Mouse (Mus musculus) midbrain, postnatal 0 days (tissue): Measurements from ENCODE around the gene Aldh3a1. TPM values are rescaled to one million over a fixed set of nuclear protein-coding genes. Genes with fewer than 3 reads are reported as not detected.

Experiments used
- ATAC-seq: fragments of 200-750 bp; cut with Nextera tagmentation; 2 replicates; pipeline ENCODE4 v1.8.0; 2017; ENCODE audit warnings: moderate number of reproducible peaks, mild to moderate bottlenecking, moderate TSS enrichment, moderate library complexity; ENCODE audit not compliant: low FRiP score
- DNase-seq: peaks from one replicate; pipeline ENCODE4 v3.0.0-alpha.2; 2015; ENCODE audit warnings: low spot score
- H3K27ac ChIP-seq: fragments of 300-500 bp; sonication (generic); 2 replicates; pipeline ENCODE4 v1.5.1; 2014; ENCODE audit warnings: low read depth, mild to moderate bottlenecking, low read length, mixed read lengths
- H3K27me3 ChIP-seq: fragments of 300-500 bp; sonication (generic); 2 replicates; pipeline ENCODE4 v1.6.1; 2014; ENCODE audit warnings: low read length, control low read depth, mixed read lengths; ENCODE audit not compliant: insufficient read depth
- H3K36me3 ChIP-seq: fragments of 300-500 bp; sonication (generic); 2 replicates; pipeline ENCODE4 v1.6.1; 2014; ENCODE audit warnings: low read length, control low read depth, mixed read lengths; ENCODE audit not compliant: insufficient read depth
- H3K4me1 ChIP-seq: fragments of 300-500 bp; sonication (generic); 2 replicates; pipeline ENCODE4 v1.6.1; 2014; ENCODE audit warnings: mild to moderate bottlenecking, control low read depth, antibody characterized with exemption, low read length, mixed read lengths; ENCODE audit not compliant: insufficient read depth
- H3K4me2 ChIP-seq: fragments of 300-500 bp; sonication (generic); 2 replicates; pipeline ENCODE4 v1.6.1; 2014; ENCODE audit warnings: low read depth, mild to moderate bottlenecking, low read length, mixed read lengths; ENCODE audit not compliant: poor library complexity, severe bottlenecking
- H3K4me3 ChIP-seq: fragments of 300-500 bp; sonication (generic); 2 replicates; pipeline ENCODE4 v1.5.1; 2014; ENCODE audit warnings: low read depth, mild to moderate bottlenecking, low read length, moderate library complexity
- H3K9ac ChIP-seq: fragments of 300-500 bp; sonication (generic); replicated peaks from 2 replicates; pipeline ENCODE4 v1.6.1; 2014; ENCODE audit warnings: mild to moderate bottlenecking, low read length, moderate library complexity, mixed read lengths; ENCODE audit not compliant: poor library complexity, severe bottlenecking
- H3K9me3 ChIP-seq: fragments of 300-500 bp; sonication (generic); 2 replicates; pipeline ENCODE4 v1.6.1; 2016; ENCODE audit warnings: low read length, control low read depth
- CTCF ChIP-seq: IDR thresholded peaks from 2 replicates; pipeline ENCODE4 v1.5.1; 2016; ENCODE audit warnings: antibody characterized with exemption, mild to moderate bottlenecking
- WGBS: fragments of 180-500 bp; shearing (Covaris S2); extraction: QIAGEN DNeasy Blood & Tissue Kit; methylation state at CpG from one replicate; pipeline ENCODE4 v1.1.7; 2014; 5-methylcytosine and 5-hydroxymethylcytosine counted together
- polyA plus RNA-seq: library from polyadenylated mRNA; unstranded; fragments of >200 nt; fragmentation: Nextera tagmentation; extraction: Ambion mirVana; gene quantifications from 2 replicates; pipeline ENCODE4 v1.2.1, GENCODE M21; 2015
- total RNA-seq: library from RNA; depleted of rRNA; stranded (reverse); fragments of >200 nt; gene quantifications from 2 replicates; pipeline ENCODE4 v1.2.3, GENCODE M21; 2014; rRNA removed

The Aldh3a1 gene
- total and polyA plus RNA-seq, 2 experiments from 2014 or later = 0.11 to 0.83 TPM

GRCm38 (mm10) chr11:61263841-61264240, 56.5 kb downstream of the Aldh3a1 start:
- Histone ChIP-seq H3K27me3 (no peaks in the 10 kb centered on the region), H3K9me3 (no peaks in the 10 kb centered on the region), H3K9ac (no peak overlapping the region), H3K4me3 (no peak overlapping the region), H3K4me1 (no peaks in the 10 kb centered on the region), H3K27ac (no peak overlapping the region), H3K36me3 (peaks cover 33% of the 10 kb centered on the region), H3K4me2 (no peak overlapping the region)
- ATAC-seq = no peak
- DNase-seq = no peak
- WGBS = 97% methylated on average over 1 of the region's 1 CpGs
- no peak for TF ChIP-seq CTCF

GRCm38 (mm10) chr11:61266551-61267533, 59.5 kb downstream of the Aldh3a1 start, which contains the start of gene Aldh3a2:
Aldh3a2 (minus strand) TSS chr11:61267464.
- H3K9me3 ChIP-seq = no peaks in the 10 kb centered on the region
- peak; percentile 99 for ATAC-seq
- peak; percentile 97 for DNase-seq
- H3K27ac ChIP-seq = peak within 1 kb of the TSS; percentile 85
- peak within 1 kb of the TSS; percentile 66 for H3K4me3 ChIP-seq
- H3K27me3 ChIP-seq = no peaks in the 10 kb centered on the region
- 2% methylated on average over 53 of the region's 58 CpGs for whole genome bisulfite sequencing
- H3K4me1 ChIP-seq = no peaks in the 10 kb centered on the region
- H3K9ac ChIP-seq = peak within 1 kb of the TSS; percentile 62
- peak within 1 kb of the TSS; percentile 68 for H3K4me2 ChIP-seq
- H3K36me3 ChIP-seq = peaks cover 18% of the 10 kb centered on the region
- peak; percentile 11; the same call in 1 of the 2 replicates for TF ChIP-seq CTCF

Other genes starting within 250 kb of the Aldh3a1 start
- 20.5 and 23.6 TPM in 2 replicates for gene Kcnj12, start 185.0 kb upstream of the Aldh3a1 start, total RNA-seq
- 3.1 and 3.2 TPM in 2 replicates for gene Kcnj12, start 185.0 kb upstream of the Aldh3a1 start, polyA plus RNA-seq
- 1.6 and 2.2 TPM in 2 replicates for gene Tnfrsf13b, start 80.8 kb upstream of the Aldh3a1 start, total RNA-seq
- gene Tnfrsf13b, start 80.8 kb upstream of the Aldh3a1 start, polyA plus RNA-seq = 1.4 TPM in 2 replicates
- 637 and 644 TPM in 2 replicates for gene Usp22, start 32.5 kb upstream of the Aldh3a1 start, total RNA-seq
- gene Usp22, start 32.5 kb upstream of the Aldh3a1 start, polyA plus RNA-seq = 340 and 355 TPM in 2 replicates
- 38.4 and 49.3 TPM in 2 replicates for gene Aldh3a2, start 59.9 kb downstream of the Aldh3a1 start, total RNA-seq
- 33.6 and 33.9 TPM in 2 replicates for gene Aldh3a2, start 59.9 kb downstream of the Aldh3a1 start, polyA plus RNA-seq
- gene Slc47a2, start 135.3 kb downstream of the Aldh3a1 start, total RNA-seq = 0.47 and 0.60 TPM in 2 replicates
- 0.16 and 0.25 TPM in 2 replicates for gene Slc47a2, start 135.3 kb downstream of the Aldh3a1 start, polyA plus RNA-seq
- 3.0 and 4.9 TPM in 2 replicates for gene Slc47a1, start 170.8 kb downstream of the Aldh3a1 start, total RNA-seq
- 2.7 TPM in 2 replicates for gene Slc47a1, start 170.8 kb downstream of the Aldh3a1 start, polyA plus RNA-seq
- 75.6 and 86.9 TPM in 2 replicates for gene Rnf112, start 246.6 kb downstream of the Aldh3a1 start, total RNA-seq
- gene Rnf112, start 246.6 kb downstream of the Aldh3a1 start, polyA plus RNA-seq = 35.7 and 36.2 TPM in 2 replicates